Mouse (Mus musculus) liver, postnatal 0 days (tissue): ENCODE data around the gene 4921517D22Rik. TPM values are rescaled to one million over a fixed set of nuclear protein-coding genes. Genes with fewer than 3 reads are reported as not detected.

Source experiments
- ATAC-seq: fragments of 200-750 bp; cut with Nextera tagmentation; 2 replicates; pipeline ENCODE4 v1.8.0; 2017; ENCODE audit warnings: mild to moderate bottlenecking, moderate library complexity
- DNase-seq: peaks from one replicate; pipeline ENCODE4 v3.0.0-alpha.2; 2016
- H3K27ac ChIP-seq: fragments of 300-500 bp; sonication (generic); 2 replicates; pipeline ENCODE4 v1.5.1; 2014; ENCODE audit warnings: antibody characterized with exemption, moderate library complexity, mild to moderate bottlenecking, low read depth
- H3K27me3 ChIP-seq: fragments of 300-500 bp; sonication (generic); 2 replicates; pipeline ENCODE4 v1.6.1; 2014; ENCODE audit warnings: low read length, control low read depth, mixed read lengths; ENCODE audit not compliant: insufficient read depth
- H3K36me3 ChIP-seq: fragments of 300-500 bp; sonication (generic); replicated peaks from 2 replicates; pipeline ENCODE4 v1.6.1; 2014; ENCODE audit warnings: mild to moderate bottlenecking, control low read depth, low read length, moderate library complexity, mixed read lengths; ENCODE audit not compliant: insufficient read depth
- H3K4me1 ChIP-seq: fragments of 300-500 bp; sonication (generic); 2 replicates; pipeline ENCODE4 v1.6.1; 2014; ENCODE audit warnings: antibody characterized with exemption, mild to moderate bottlenecking, control low read depth; ENCODE audit not compliant: insufficient read depth
- H3K4me2 ChIP-seq: fragments of 300-500 bp; sonication (generic); 2 replicates; pipeline ENCODE4 v1.6.1; 2014; ENCODE audit warnings: low read depth, mild to moderate bottlenecking, low read length, moderate library complexity, mixed read lengths
- H3K4me3 ChIP-seq: fragments of 300-500 bp; sonication (generic); 2 replicates; pipeline ENCODE4 v1.5.1; 2014; ENCODE audit warnings: low read depth, low read length
- H3K9ac ChIP-seq: fragments of 300-500 bp; sonication (generic); replicated peaks from 2 replicates; pipeline ENCODE4 v1.6.1; 2014; ENCODE audit warnings: mild to moderate bottlenecking, moderate library complexity
- H3K9me3 ChIP-seq: fragments of 300-500 bp; sonication (generic); 2 replicates; pipeline ENCODE4 v1.6.1; 2016; ENCODE audit warnings: mild to moderate bottlenecking, control low read depth, low read length, mixed read lengths
- CTCF ChIP-seq: sonication (generic); IDR thresholded peaks from 2 replicates; pipeline ENCODE4 v1.5.1; 2016; ENCODE audit warnings: antibody characterized with exemption, low read depth
- EP300 ChIP-seq: IDR thresholded peaks from 2 replicates; pipeline ENCODE4 v1.6.1; 2016; ENCODE audit warnings: antibody characterized with exemption, low read depth, mild to moderate bottlenecking
- WGBS: fragments of 180-500 bp; shearing (Covaris S2); extraction: QIAGEN DNeasy Blood & Tissue Kit; methylation state at CpG from one replicate; pipeline ENCODE4 v1.1.7; 2014; ENCODE audit not compliant: insufficient replicate concordance; 5-methylcytosine and 5-hydroxymethylcytosine counted together
- polyA plus RNA-seq: library from polyadenylated mRNA; unstranded; fragments of >200 nt; fragmentation: Nextera tagmentation; extraction: Ambion mirVana; gene quantifications from 2 replicates; pipeline ENCODE4 v1.2.1, GENCODE M21; 2015

4921517D22Rik gene
- polyA plus RNA-seq, 1 experiment from 2014 or later, result not detected

DNA sequence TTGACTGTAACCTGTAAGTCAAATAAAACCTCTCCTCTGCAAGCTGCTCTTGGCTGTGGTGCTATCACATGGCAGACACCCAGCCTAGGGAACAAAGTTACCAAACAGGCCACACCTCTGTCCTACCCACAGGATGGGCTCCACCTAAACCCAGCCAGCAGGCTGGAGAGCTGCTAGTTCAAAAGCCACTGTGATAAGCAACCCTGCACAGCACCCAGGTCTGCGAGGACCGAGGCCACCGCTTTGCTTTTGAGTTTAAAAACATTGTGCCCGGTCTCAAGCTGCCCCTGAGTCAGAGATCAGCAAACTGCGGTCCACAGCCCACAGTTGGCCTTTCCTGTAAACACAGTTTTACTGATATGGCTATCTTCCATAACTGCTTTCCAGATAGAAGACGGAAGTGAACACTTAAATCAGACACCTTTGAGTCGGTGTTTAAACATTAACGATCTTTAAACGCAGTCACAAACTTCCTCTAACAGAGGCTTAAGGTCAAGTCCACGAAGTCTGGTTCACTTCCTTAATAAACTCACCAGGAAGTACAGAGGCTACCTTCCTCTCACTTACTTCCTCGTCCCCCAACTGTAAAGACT lies 25.3 kb downstream of the 4921517D22Rik start:
- H3K4me3 ChIP-seq, result peak overlapping the region; percentile 10; the same call in 1 of the 2 replicates
- peak overlapping the region; percentile 41 for H3K9ac ChIP-seq
- H3K4me2 ChIP-seq, result peak overlapping the region; percentile 56
- peak overlapping the region; percentile 80 for H3K27ac ChIP-seq
- H3K4me1 ChIP-seq, result peaks cover 36% of the 10 kb centered on the region
- no peaks in the 10 kb centered on the region for H3K27me3 ChIP-seq
- DNase-seq (peak; percentile 68), ATAC-seq (peak; percentile 93)
- TF ChIP-seq EP300 (peak; percentile 70), CTCF (no peak)
- H3K36me3 ChIP-seq, result peaks cover 16% of the 10 kb centered on the region
- WGBS, result 5% methylated on average over 11 of the region's 11 CpGs
- H3K9me3 ChIP-seq, result no peaks in the 10 kb centered on the region

DNA sequence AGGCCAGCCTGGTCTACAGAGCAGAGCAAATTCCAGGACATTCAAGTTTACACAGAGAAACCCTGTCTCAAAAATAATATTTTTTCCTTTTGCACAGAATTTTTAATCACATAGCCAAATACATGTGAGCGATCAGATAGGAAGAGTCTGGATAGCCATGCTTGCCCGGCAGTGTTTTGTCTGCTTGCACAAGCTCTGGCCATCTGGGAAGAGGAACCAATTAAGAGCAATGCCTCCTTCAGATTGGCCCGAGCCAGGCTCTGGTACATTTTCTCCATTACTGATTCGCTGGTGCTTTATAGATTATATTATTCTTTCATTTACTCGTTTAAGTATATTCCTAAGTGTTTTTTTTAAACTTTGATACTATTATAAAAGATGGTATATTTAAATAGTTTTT lies 26.1 kb downstream of the 4921517D22Rik start:
- no peaks in the 10 kb centered on the region for H3K9me3 ChIP-seq

DNA sequence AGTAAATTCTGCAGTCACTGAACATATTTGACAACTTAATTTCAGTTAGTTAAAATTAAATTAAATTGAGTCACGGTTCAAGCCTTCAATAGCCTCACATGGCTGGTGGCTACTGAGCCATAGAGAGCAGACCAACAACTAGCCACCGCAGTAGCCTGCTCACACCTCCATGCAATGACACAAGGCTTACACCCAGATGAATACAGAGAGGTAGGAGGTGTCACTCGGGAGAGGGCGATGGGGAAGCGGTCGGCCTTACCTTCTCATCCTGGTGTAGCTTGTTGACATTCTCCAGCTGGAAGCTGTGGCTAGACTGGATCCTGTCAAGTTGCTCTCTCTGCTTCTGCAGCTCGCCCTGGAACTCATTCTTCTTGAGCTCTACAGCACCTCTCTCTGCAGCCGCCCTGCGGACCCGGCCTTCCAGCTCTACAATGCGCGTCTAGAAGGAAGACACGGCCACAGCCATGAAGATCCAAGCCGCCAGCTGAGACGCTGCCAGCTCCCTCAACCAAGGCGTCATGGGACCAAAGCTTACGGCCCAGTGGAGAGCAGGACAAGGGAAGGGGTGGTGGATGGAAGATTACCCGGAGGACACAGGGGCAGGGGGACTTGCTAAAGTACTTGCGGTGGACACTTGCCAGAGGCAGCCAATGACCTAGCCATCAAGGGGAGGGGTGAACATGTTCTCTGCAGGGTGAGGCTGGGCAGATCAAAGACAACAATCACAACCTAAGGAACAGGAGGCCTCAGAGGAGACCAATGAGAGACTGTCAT lies 29.8 kb downstream of the 4921517D22Rik start:
- no peak for TF ChIP-seq EP300
- TF ChIP-seq CTCF, result no peak
- no peak overlapping the region for H3K27ac ChIP-seq
- H3K36me3 ChIP-seq, result peaks cover 31% of the 10 kb centered on the region
- no peak overlapping the region for H3K9ac ChIP-seq
- 93% methylated on average over 19 of the region's 19 CpGs for WGBS
- DNase-seq (no peak), ATAC-seq (no peak)
- H3K4me2 ChIP-seq, result no peak overlapping the region
- H3K4me3 ChIP-seq, result no peak overlapping the region
- peaks cover 20% of the 10 kb centered on the region for H3K4me1 ChIP-seq
- H3K9me3 ChIP-seq, result no peaks in the 10 kb centered on the region
- H3K27me3 ChIP-seq, result no peaks in the 10 kb centered on the region

More for the DNA sequence above, 26.1 kb downstream of the 4921517D22Rik start:
- Histone ChIP-seq H3K36me3 (peaks cover 22% of the 10 kb centered on the region), H3K4me2 (no peak overlapping the region), H3K27ac (no peak overlapping the region), H3K4me3 (no peak overlapping the region), H3K9ac (no peak overlapping the region), H3K27me3 (no peaks in the 10 kb centered on the region), H3K4me1 (peaks cover 30% of the 10 kb centered on the region)
- 71% methylated on average over 5 of the region's 5 CpGs for WGBS
- DNase-seq, result no peak
- no peak for ATAC-seq
- TF ChIP-seq CTCF (no peak), EP300 (no peak)

DNA sequence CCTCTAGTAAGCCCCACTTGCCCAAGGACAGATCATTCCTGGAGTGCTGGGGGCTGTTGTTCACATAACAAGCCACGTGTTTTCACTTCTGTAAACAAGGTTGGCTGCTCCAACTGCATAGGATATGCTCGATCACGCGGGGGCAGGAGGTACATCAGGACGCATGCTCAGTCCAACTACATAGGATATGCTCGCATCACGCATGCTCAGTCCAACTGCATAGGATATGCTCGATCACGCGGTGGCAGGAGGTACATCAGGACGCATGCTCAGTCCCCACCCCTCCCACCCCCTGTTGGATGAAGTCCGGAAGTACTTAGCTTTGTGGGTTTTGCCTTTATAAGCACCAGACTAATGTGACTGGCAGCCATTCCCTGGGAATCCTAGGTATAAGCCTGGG lies 31.9 kb downstream of the 4921517D22Rik start:
- no peak overlapping the region for H3K4me3 ChIP-seq
- peaks cover 31% of the 10 kb centered on the region for H3K36me3 ChIP-seq
- DNase-seq (no peak), ATAC-seq (no peak)
- H3K4me1 ChIP-seq, result 0 out of 2 replicates have a peak, but pooled peaks cover 3% of the 10 kb centered on the region
- no peak overlapping the region for H3K4me2 ChIP-seq
- TF ChIP-seq CTCF (no peak), EP300 (no peak)
- no peak overlapping the region for H3K27ac ChIP-seq
- H3K9me3 ChIP-seq, result no peaks in the 10 kb centered on the region
- 94% methylated on average over 12 of the region's 12 CpGs for WGBS
- no peaks in the 10 kb centered on the region for H3K27me3 ChIP-seq
- H3K9ac ChIP-seq, result no peak overlapping the region

DNA sequence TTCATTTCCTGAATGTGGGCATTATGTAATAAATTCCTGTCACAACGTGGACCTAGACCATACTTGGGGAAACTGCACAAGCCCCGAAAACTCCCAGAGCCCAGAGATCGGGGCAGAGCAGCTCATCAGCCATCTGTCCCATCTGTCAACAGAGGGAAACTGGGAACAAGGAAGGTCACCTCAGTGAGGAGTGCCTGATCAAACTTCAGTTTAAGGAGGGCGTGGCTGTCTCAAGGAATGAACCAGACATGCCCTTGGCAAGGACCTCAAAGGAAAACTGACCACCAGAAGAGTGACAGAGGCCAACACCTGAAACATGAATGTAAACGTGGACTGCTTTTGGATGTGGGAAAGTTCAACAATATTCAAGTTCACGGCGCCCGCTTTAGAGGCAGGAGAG lies 32.5 kb downstream of the 4921517D22Rik start:
- Histone ChIP-seq H3K9ac (no peak overlapping the region), H3K27me3 (no peaks in the 10 kb centered on the region), H3K27ac (no peak overlapping the region), H3K9me3 (no peaks in the 10 kb centered on the region), H3K4me3 (no peak overlapping the region), H3K36me3 (peaks cover 31% of the 10 kb centered on the region), H3K4me1 (peaks cover 7% of the 10 kb centered on the region), H3K4me2 (no peak overlapping the region)
- WGBS, result 88% methylated on average over 8 of the region's 8 CpGs
- DNase-seq (no peak), ATAC-seq (no peak)
- TF ChIP-seq EP300 (no peak), CTCF (no peak)

DNA sequence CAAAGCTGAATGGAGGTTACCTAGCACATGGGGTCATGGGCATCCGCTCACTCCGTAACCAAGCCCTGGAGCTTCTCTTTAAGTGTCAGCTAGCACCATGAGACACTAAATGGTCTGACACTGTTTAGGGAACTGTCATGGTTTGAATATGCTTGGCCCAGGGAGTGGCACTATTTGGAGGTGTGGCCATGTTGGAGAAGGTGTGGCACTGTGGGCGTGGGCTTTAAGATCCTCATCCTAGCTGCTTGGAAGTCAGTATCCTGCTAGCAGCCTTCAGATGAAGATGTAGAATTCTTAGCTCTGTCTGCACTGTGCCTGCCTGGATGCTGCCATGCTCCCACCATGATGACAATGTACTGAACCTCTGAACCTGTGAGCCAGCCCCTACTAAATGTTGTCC lies 33.5 kb downstream of the 4921517D22Rik start:
- peaks cover 9% of the 10 kb centered on the region for H3K4me1 ChIP-seq
- H3K36me3 ChIP-seq, result peaks cover 29% of the 10 kb centered on the region
- H3K27me3 ChIP-seq, result no peaks in the 10 kb centered on the region
- TF ChIP-seq EP300 (no peak), CTCF (no peak)
- no peak for DNase-seq
- no peak overlapping the region for H3K4me2 ChIP-seq
- 93% methylated on average over 3 of the region's 3 CpGs for WGBS
- ATAC-seq, result no peak
- no peak overlapping the region for H3K9ac ChIP-seq
- no peaks in the 10 kb centered on the region for H3K9me3 ChIP-seq
- no peak overlapping the region for H3K27ac ChIP-seq
- H3K4me3 ChIP-seq, result no peak overlapping the region
